Mouse (Mus musculus) cerebellum, postnatal 25 days (tissue): Measurements from ENCODE around the gene Caprin1.
A peak's percentile ranks its signal among the peaks of the same experiment; 100 is the strongest.

Experiments
- DNase-seq, 2 experiments: peaks; one replicate each; pipeline ENCODE4 v3.0.0; 2021; ENCODE audit warnings: mixed read lengths in 2 of 2

Caprin1 gene

GRCm38 (mm10) chr2:103719292-103719646 lies 78.2 kb downstream of the Caprin1 start:
- DNase-seq: no peak

GRCm38 (mm10) chr2:103718594-103719291 lies 78.7 kb downstream of the Caprin1 start:
- peak; percentile 83 to 89 for DNase-seq

- DNase-seq: peak; percentile 48 to 61
Measured at GRCm38 (mm10) chr2:103714412-103714811, 83.0 kb downstream of the Caprin1 start.

GRCm38 (mm10) chr2:103713831-103714230 lies 83.6 kb downstream of the Caprin1 start:
- no peak for DNase-seq
